Mouse (Mus musculus) liver, postnatal 0 days (tissue): Measurements from ENCODE around the gene Lrmda. TPM values are rescaled to one million over a fixed set of nuclear protein-coding genes. Genes with fewer than 3 reads are reported as not detected.
A peak's percentile ranks its signal among the peaks of the same experiment; 100 is the strongest.

Source experiments
- ATAC-seq: fragments of 200-750 bp; cut with Nextera tagmentation; 2 replicates; pipeline ENCODE4 v1.8.0; 2017; ENCODE audit warnings: mild to moderate bottlenecking, moderate library complexity
- DNase-seq: peaks from one replicate; pipeline ENCODE4 v3.0.0-alpha.2; 2016
- H3K27ac ChIP-seq: fragments of 300-500 bp; sonication (generic); 2 replicates; pipeline ENCODE4 v1.5.1; 2014; ENCODE audit warnings: antibody characterized with exemption, moderate library complexity, mild to moderate bottlenecking, low read depth
- H3K27me3 ChIP-seq: fragments of 300-500 bp; sonication (generic); 2 replicates; pipeline ENCODE4 v1.6.1; 2014; ENCODE audit warnings: low read length, control low read depth, mixed read lengths; ENCODE audit not compliant: insufficient read depth
- H3K36me3 ChIP-seq: fragments of 300-500 bp; sonication (generic); replicated peaks from 2 replicates; pipeline ENCODE4 v1.6.1; 2014; ENCODE audit warnings: mild to moderate bottlenecking, control low read depth, low read length, moderate library complexity, mixed read lengths; ENCODE audit not compliant: insufficient read depth
- H3K4me1 ChIP-seq: fragments of 300-500 bp; sonication (generic); 2 replicates; pipeline ENCODE4 v1.6.1; 2014; ENCODE audit warnings: antibody characterized with exemption, mild to moderate bottlenecking, control low read depth; ENCODE audit not compliant: insufficient read depth
- H3K4me2 ChIP-seq: fragments of 300-500 bp; sonication (generic); 2 replicates; pipeline ENCODE4 v1.6.1; 2014; ENCODE audit warnings: low read depth, mild to moderate bottlenecking, low read length, moderate library complexity, mixed read lengths
- H3K4me3 ChIP-seq: fragments of 300-500 bp; sonication (generic); 2 replicates; pipeline ENCODE4 v1.5.1; 2014; ENCODE audit warnings: low read depth, low read length
- H3K9ac ChIP-seq: fragments of 300-500 bp; sonication (generic); replicated peaks from 2 replicates; pipeline ENCODE4 v1.6.1; 2014; ENCODE audit warnings: mild to moderate bottlenecking, moderate library complexity
- H3K9me3 ChIP-seq: fragments of 300-500 bp; sonication (generic); 2 replicates; pipeline ENCODE4 v1.6.1; 2016; ENCODE audit warnings: mild to moderate bottlenecking, control low read depth, low read length, mixed read lengths
- CTCF ChIP-seq: sonication (generic); IDR thresholded peaks from 2 replicates; pipeline ENCODE4 v1.5.1; 2016; ENCODE audit warnings: antibody characterized with exemption, low read depth
- EP300 ChIP-seq: IDR thresholded peaks from 2 replicates; pipeline ENCODE4 v1.6.1; 2016; ENCODE audit warnings: antibody characterized with exemption, low read depth, mild to moderate bottlenecking
- WGBS: fragments of 180-500 bp; shearing (Covaris S2); extraction: QIAGEN DNeasy Blood & Tissue Kit; methylation state at CpG from one replicate; pipeline ENCODE4 v1.1.7; 2014; ENCODE audit not compliant: insufficient replicate concordance; 5-methylcytosine and 5-hydroxymethylcytosine counted together
- polyA plus RNA-seq: library from polyadenylated mRNA; unstranded; fragments of >200 nt; fragmentation: Nextera tagmentation; extraction: Ambion mirVana; gene quantifications from 2 replicates; pipeline ENCODE4 v1.2.1, GENCODE M21; 2015

Lrmda gene
- polyA plus RNA-seq, 1 experiment from 2014 or later: 0.28 TPM

GRCm38 (mm10) chr14:22760241-22761039 lies 740.9 kb downstream of the Lrmda start:
- no peak overlapping the region for H3K4me2 ChIP-seq
- no peak for TF ChIP-seq EP300
- TF ChIP-seq CTCF: no peak
- H3K36me3 ChIP-seq: no peaks in the 10 kb centered on the region
- H3K27me3 ChIP-seq: no peaks in the 10 kb centered on the region
- H3K27ac ChIP-seq: no peak overlapping the region
- no peak overlapping the region for H3K4me3 ChIP-seq
- no peak overlapping the region for H3K9ac ChIP-seq
- no peaks in the 10 kb centered on the region for H3K9me3 ChIP-seq
- ATAC-seq (no peak), DNase-seq (no peak)
- 45% methylated on average over 7 of the region's 7 CpGs for WGBS
- H3K4me1 ChIP-seq: no peaks in the 10 kb centered on the region

GRCm38 (mm10) chr14:22781709-22782108 lies 762.2 kb downstream of the Lrmda start:
- Histone ChIP-seq H3K27ac (no peak overlapping the region), H3K9ac (no peak overlapping the region), H3K4me3 (no peak overlapping the region), H3K27me3 (no peaks in the 10 kb centered on the region), H3K9me3 (no peaks in the 10 kb centered on the region), H3K4me2 (no peak overlapping the region), H3K36me3 (no peaks in the 10 kb centered on the region), H3K4me1 (no peaks in the 10 kb centered on the region)
- 53% methylated on average over 2 of the region's 2 CpGs for WGBS
- TF ChIP-seq CTCF (peak; percentile 36), EP300 (no peak)
- ATAC-seq (no peak), DNase-seq (no peak)

GRCm38 (mm10) chr14:22782365-22782764 lies 762.9 kb downstream of the Lrmda start:
- no peak for TF ChIP-seq EP300
- TF ChIP-seq CTCF: no peak
- ATAC-seq: no peak
- no peak overlapping the region for H3K9ac ChIP-seq
- H3K4me1 ChIP-seq: no peaks in the 10 kb centered on the region
- no peak for DNase-seq
- no peak overlapping the region for H3K4me3 ChIP-seq
- no peak overlapping the region for H3K4me2 ChIP-seq
- 43% methylated on average over 2 of the region's 2 CpGs for WGBS
- H3K27ac ChIP-seq: no peak overlapping the region
- H3K9me3 ChIP-seq: no peaks in the 10 kb centered on the region
- H3K27me3 ChIP-seq: no peaks in the 10 kb centered on the region
- no peaks in the 10 kb centered on the region for H3K36me3 ChIP-seq

- H3K4me1 ChIP-seq: no peaks in the 10 kb centered on the region
- no peak overlapping the region for H3K27ac ChIP-seq
- no peak for ATAC-seq
- no peaks in the 10 kb centered on the region for H3K9me3 ChIP-seq
- H3K4me2 ChIP-seq: no peak overlapping the region
- DNase-seq: no peak
- H3K27me3 ChIP-seq: no peaks in the 10 kb centered on the region
- no peak overlapping the region for H3K4me3 ChIP-seq
- no peaks in the 10 kb centered on the region for H3K36me3 ChIP-seq
- 37% methylated on average over 15 of the region's 15 CpGs for WGBS
- no peak overlapping the region for H3K9ac ChIP-seq
- TF ChIP-seq EP300: no peak
- no peak for TF ChIP-seq CTCF
Observed at GRCm38 (mm10) chr14:22783211-22784161, 764.0 kb downstream of the Lrmda start.

GRCm38 (mm10) chr14:22800020-22800419 lies 780.5 kb downstream of the Lrmda start:
- TF ChIP-seq CTCF (no peak), EP300 (no peak)
- ATAC-seq (no peak), DNase-seq (no peak)
- Histone ChIP-seq H3K9me3 (no peaks in the 10 kb centered on the region), H3K4me3 (no peak overlapping the region), H3K9ac (no peak overlapping the region), H3K4me2 (no peak overlapping the region), H3K27ac (no peak overlapping the region), H3K36me3 (no peaks in the 10 kb centered on the region), H3K27me3 (no peaks in the 10 kb centered on the region), H3K4me1 (peaks cover 11% of the 10 kb centered on the region; the same call in 1 of the 2 replicates)
- WGBS: 56% methylated on average over 4 of the region's 4 CpGs
